ENCODE assay signal across 8 mouse cellular contexts in genomic region chr10:81377362-81377664, GRCm38 (mm10). TPM values are rescaled to one million over a fixed set of nuclear protein-coding genes. Genes with fewer than 3 reads are reported as not detected.
DNase-seq lines count a peak whose midpoint lies in the region; ATAC-seq lines count a peak whose summit lies in the region.

No protein-coding gene starts in this region.

- H3K27me3 ChIP-seq in liver, embryonic 11.5 days (replicated peaks; ENCODE audit: control insufficient read depth, insufficient read depth, low read length) = no peaks in the 10 kb centered on the region
- H3K27me3 ChIP-seq in embryonic facial prominence, embryonic 13.5 days = no peaks in the 10 kb centered on the region
- H3K27me3 ChIP-seq in intestine, embryonic 15.5 days (replicated peaks) = no peaks in the 10 kb centered on the region
- H3K27me3 ChIP-seq in neural tube, embryonic 12.5 days (replicated peaks) = 0 out of 2 replicates have a peak, but pooled peaks cover 3% of the 10 kb centered on the region

- H3K36me3 ChIP-seq in liver, embryonic 11.5 days (ENCODE audit: control insufficient read depth, insufficient read depth, low read length) = peaks cover 23% of the 10 kb centered on the region
- H3K36me3 ChIP-seq in embryonic facial prominence, embryonic 13.5 days = peaks cover 35% of the 10 kb centered on the region
- 0 out of 2 replicates have a peak, but pooled peaks cover 8% of the 10 kb centered on the region for H3K36me3 ChIP-seq in intestine, embryonic 15.5 days
- H3K36me3 ChIP-seq in neural tube, embryonic 12.5 days = peaks cover 27% of the 10 kb centered on the region

- H3K9me3 ChIP-seq in liver, embryonic 11.5 days (ENCODE audit: control insufficient read depth, low read length) = no peaks in the 10 kb centered on the region
- H3K9me3 ChIP-seq in embryonic facial prominence, embryonic 13.5 days = no peaks in the 10 kb centered on the region
- H3K9me3 ChIP-seq in intestine, embryonic 15.5 days = no peaks in the 10 kb centered on the region
- no peaks in the 10 kb centered on the region for H3K9me3 ChIP-seq in neural tube, embryonic 12.5 days

- ATAC-seq in liver, embryonic 11.5 days (replicated peaks; ENCODE audit: low FRiP score) = no peak
- no peak for ATAC-seq in embryonic facial prominence, embryonic 13.5 days (ENCODE audit: insufficient number of reproducible peaks, insufficient read depth, low FRiP score, low TSS enrichment, low read depth)
- ATAC-seq in intestine, embryonic 15.5 days = no peak
- ATAC-seq in neural tube, embryonic 12.5 days (ENCODE audit: low FRiP score, low read depth) = no peak

- peaks cover 36% of the 10 kb centered on the region for H3K4me1 ChIP-seq in liver, embryonic 11.5 days (replicated peaks; ENCODE audit: control insufficient read depth, insufficient read depth, low read length)
- peaks cover 39% of the 10 kb centered on the region for H3K4me1 ChIP-seq in embryonic facial prominence, embryonic 13.5 days
- H3K4me1 ChIP-seq in intestine, embryonic 15.5 days (replicated peaks) = peaks cover 19% of the 10 kb centered on the region
- H3K4me1 ChIP-seq in neural tube, embryonic 12.5 days = peaks cover 20% of the 10 kb centered on the region

- 72% methylated on average over 2 of the region's 2 CpGs for WGBS in liver, embryonic 11.5 days
- 55% methylated on average over 2 of the region's 2 CpGs for WGBS in embryonic facial prominence, embryonic 13.5 days
- WGBS in intestine, embryonic 15.5 days = 29% methylated on average over 2 of the region's 2 CpGs
- WGBS in neural tube, embryonic 12.5 days = 67% methylated on average over 2 of the region's 2 CpGs

- no peak for DNase-seq in liver, embryonic 11.5 days (ENCODE audit: low spot score)
- DNase-seq in liver = no peak
- no peak for DNase-seq in adrenal gland, adult 2 months
- no peak for DNase-seq in thymus, postnatal 36 days
- DNase-seq in thymus, postnatal 4 days = no peak

- H3K27ac ChIP-seq in liver, embryonic 11.5 days (ENCODE audit: low read depth, low read length) = peak overlapping the region; percentile 75; the same call in 1 of the 2 replicates
- peak overlapping the region; percentile 75; the same call in 1 of the 2 replicates for H3K27ac ChIP-seq in embryonic facial prominence, embryonic 13.5 days
- H3K27ac ChIP-seq in intestine, embryonic 15.5 days = peak overlapping the region; percentile 68; the same call in 1 of the 2 replicates
- no peak overlapping the region for H3K27ac ChIP-seq in neural tube, embryonic 12.5 days

- peak overlapping the region; percentile 91 for H3K4me2 ChIP-seq in liver, embryonic 11.5 days
- peak overlapping the region; percentile 88 for H3K4me2 ChIP-seq in embryonic facial prominence, embryonic 13.5 days
- peak overlapping the region; percentile 77 for H3K4me2 ChIP-seq in intestine, embryonic 15.5 days (replicated peaks)
- peak overlapping the region; percentile 84 for H3K4me2 ChIP-seq in neural tube, embryonic 12.5 days (replicated peaks)

- peak overlapping the region; percentile 92 for H3K4me3 ChIP-seq in liver, embryonic 11.5 days (ENCODE audit: low read depth, low read length)
- peak overlapping the region; percentile 79 for H3K4me3 ChIP-seq in embryonic facial prominence, embryonic 13.5 days
- peak overlapping the region; percentile 82 for H3K4me3 ChIP-seq in intestine, embryonic 15.5 days (replicated peaks)
- H3K4me3 ChIP-seq in neural tube, embryonic 12.5 days = peak overlapping the region; percentile 85

- peak overlapping the region; percentile 97 for H3K9ac ChIP-seq in liver, embryonic 11.5 days (ENCODE audit: low read depth, low read length)
- H3K9ac ChIP-seq in embryonic facial prominence, embryonic 13.5 days = peak overlapping the region; percentile 95
- peak overlapping the region; percentile 92 for H3K9ac ChIP-seq in intestine, embryonic 15.5 days
- peak overlapping the region; percentile 92 for H3K9ac ChIP-seq in neural tube, embryonic 12.5 days

RNA-seq across cellular contexts. Expression of gene Fzr1, which starts 1.0 kb away (rescaled TPM):
- polyA plus RNA-seq in liver, embryonic 11.5 days (2014; fragmentation: Nextera tagmentation; extraction: Ambion mirVana) = 74.0 and 75.9 TPM in 2 replicates
- 102 and 119 TPM in 2 replicates for polyA plus RNA-seq in embryonic facial prominence, embryonic 13.5 days (2015; fragmentation: Nextera tagmentation; extraction: Ambion mirVana)
- 83.2 and 85.7 TPM in 2 replicates for polyA plus RNA-seq in intestine, embryonic 15.5 days (2015; fragmentation: Nextera tagmentation; extraction: Ambion mirVana)
- polyA plus RNA-seq in neural tube, embryonic 12.5 days (2016; fragmentation: Nextera tagmentation; extraction: Ambion mirVana) = 136 and 138 TPM in 2 replicates
- 10 to 100 TPM; 40.7 to 45.0 TPM for total RNA-seq in adrenal gland, adult 2 months (2021)
- polyA plus RNA-seq in adrenal gland, adult 2 months (2012; rRNA removed) = 95.6 and 103 TPM in 2 replicates

RNA-seq across cellular contexts. Expression of gene Dohh, which starts 6.9 kb away (rescaled TPM):
- 97.4 and 99.3 TPM in 2 replicates for polyA plus RNA-seq in liver, embryonic 11.5 days (2014; fragmentation: Nextera tagmentation; extraction: Ambion mirVana)
- 67.8 and 71.8 TPM in 2 replicates for polyA plus RNA-seq in embryonic facial prominence, embryonic 13.5 days (2015; fragmentation: Nextera tagmentation; extraction: Ambion mirVana)
- 89.2 and 100 TPM in 2 replicates for polyA plus RNA-seq in intestine, embryonic 15.5 days (2015; fragmentation: Nextera tagmentation; extraction: Ambion mirVana)
- 75.6 and 77.9 TPM in 2 replicates for polyA plus RNA-seq in neural tube, embryonic 12.5 days (2016; fragmentation: Nextera tagmentation; extraction: Ambion mirVana)
- total RNA-seq in adrenal gland, adult 2 months (2021) = 10 to 100 TPM; 39.6 to 54.3 TPM
- polyA plus RNA-seq in adrenal gland, adult 2 months (2012; rRNA removed) = 125 and 132 TPM in 2 replicates

RNA-seq across cellular contexts. Expression of gene Gm48551, which starts 7.0 kb away (rescaled TPM):
- polyA plus RNA-seq in liver, embryonic 11.5 days (2014; fragmentation: Nextera tagmentation; extraction: Ambion mirVana) = 1.3 and 1.9 TPM in 2 replicates
- polyA plus RNA-seq in embryonic facial prominence, embryonic 13.5 days (2015; fragmentation: Nextera tagmentation; extraction: Ambion mirVana) = 4.1 and 5.0 TPM in 2 replicates
- 2.8 and 3.6 TPM in 2 replicates for polyA plus RNA-seq in intestine, embryonic 15.5 days (2015; fragmentation: Nextera tagmentation; extraction: Ambion mirVana)
- polyA plus RNA-seq in neural tube, embryonic 12.5 days (2016; fragmentation: Nextera tagmentation; extraction: Ambion mirVana) = 5.0 and 5.3 TPM in 2 replicates
- 1 to 10 TPM; 1.8 to 2.5 TPM for total RNA-seq in adrenal gland, adult 2 months (2021)
- polyA plus RNA-seq in adrenal gland, adult 2 months (2012; rRNA removed) = 2.9 and 6.7 TPM in 2 replicates

RNA-seq across cellular contexts. Expression of gene Gm48552, which starts 11.5 kb away (rescaled TPM):
- polyA plus RNA-seq in liver, embryonic 11.5 days (2014; fragmentation: Nextera tagmentation; extraction: Ambion mirVana) = 0.62 and 0.67 TPM in 2 replicates
- 1.2 and 1.5 TPM in 2 replicates for polyA plus RNA-seq in embryonic facial prominence, embryonic 13.5 days (2015; fragmentation: Nextera tagmentation; extraction: Ambion mirVana)
- polyA plus RNA-seq in intestine, embryonic 15.5 days (2015; fragmentation: Nextera tagmentation; extraction: Ambion mirVana) = 1.4 TPM in 1 of 2 replicates, not detected in the other
- 2.3 and 2.5 TPM in 2 replicates for polyA plus RNA-seq in neural tube, embryonic 12.5 days (2016; fragmentation: Nextera tagmentation; extraction: Ambion mirVana)
- total RNA-seq in adrenal gland, adult 2 months (2021) = 1 to 10 TPM in 1 of 2 experiments, not detected in 1; 1.4 TPM
- polyA plus RNA-seq in adrenal gland, adult 2 months (2012; rRNA removed) = 2.5 and 4.4 TPM in 2 replicates

RNA-seq across cellular contexts. Expression of gene 4930404N11Rik, which starts 11.7 kb away (rescaled TPM):
- 0.64 and 0.68 TPM in 2 replicates for polyA plus RNA-seq in liver, embryonic 11.5 days (2014; fragmentation: Nextera tagmentation; extraction: Ambion mirVana)
- polyA plus RNA-seq in embryonic facial prominence, embryonic 13.5 days (2015; fragmentation: Nextera tagmentation; extraction: Ambion mirVana) = 1.0 and 1.2 TPM in 2 replicates
- 1.0 and 2.2 TPM in 2 replicates for polyA plus RNA-seq in intestine, embryonic 15.5 days (2015; fragmentation: Nextera tagmentation; extraction: Ambion mirVana)
- polyA plus RNA-seq in neural tube, embryonic 12.5 days (2016; fragmentation: Nextera tagmentation; extraction: Ambion mirVana) = 0.80 and 1.1 TPM in 2 replicates
- 1 to 10 TPM; 1.2 to 3.6 TPM for total RNA-seq in adrenal gland, adult 2 months (2021)
- 9.7 and 12.4 TPM in 2 replicates for polyA plus RNA-seq in adrenal gland, adult 2 months (2012; rRNA removed)
